Mouse (Mus musculus): ENCODE measurements around the gene Mylip. TPM values are rescaled to one million over a fixed set of nuclear protein-coding genes. Genes with fewer than 3 reads are reported as not detected.

Mylip gene
- polyA plus RNA-seq, 1 experiment from 2014 or later = 7.9 TPM

DNA sequence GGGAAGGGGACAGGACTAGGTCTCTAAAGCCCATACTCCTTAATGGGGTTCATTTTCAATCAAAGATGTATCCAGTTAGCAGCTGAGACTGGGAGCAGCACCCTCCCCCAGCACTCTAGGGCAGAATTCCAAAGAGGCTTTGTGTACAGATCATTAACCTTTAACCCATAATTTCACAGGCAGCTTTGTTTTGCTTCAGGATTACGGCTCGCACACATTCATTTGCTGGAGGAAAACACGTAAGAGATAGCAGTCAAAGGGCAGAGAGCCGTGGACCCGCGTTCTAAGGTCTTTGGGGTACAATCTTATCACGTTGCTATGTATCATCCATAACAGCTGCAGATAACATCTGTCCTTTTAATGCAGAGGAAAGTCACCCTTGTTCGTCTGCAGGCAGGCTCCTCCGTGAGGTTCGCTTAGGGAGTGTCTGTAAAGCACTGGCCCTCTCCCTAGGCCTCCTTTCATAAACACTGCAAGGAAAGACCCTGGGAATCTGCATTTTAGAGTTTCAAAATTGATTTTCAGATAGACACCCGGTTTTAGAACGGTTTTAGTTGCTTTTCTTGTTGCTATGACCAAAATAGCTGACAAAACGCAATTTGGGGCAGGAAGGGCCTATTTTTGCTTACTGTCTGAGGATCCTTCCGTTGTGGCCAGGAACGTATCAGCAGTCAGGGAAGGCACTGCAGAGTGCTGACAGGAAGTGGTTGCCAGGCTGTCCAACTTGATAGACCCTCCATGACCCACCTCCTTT lies 65.7 kb downstream of the Mylip start:
- H3K9ac ChIP-seq = peak overlapping the region; percentile 20; the same call in 1 of the 2 replicates
- peak; percentile 47 for ATAC-seq (ENCODE audit: insufficient read depth)
- H3K4me2 ChIP-seq = peak overlapping the region; percentile 47
- H3K4me3 ChIP-seq (replicated peaks) = peak overlapping the region; percentile 4; the same call in 1 of the 2 replicates
- peaks cover 3% of the 10 kb centered on the region; the same call in 1 of the 2 replicates for H3K27me3 ChIP-seq
- WGBS (ENCODE audit: insufficient replicate concordance) = 3% methylated on average over 15 of the region's 15 CpGs
- H3K4me1 ChIP-seq (replicated peaks) = peaks cover 28% of the 10 kb centered on the region
- H3K36me3 ChIP-seq (replicated peaks) = no peaks in the 10 kb centered on the region
- H3K9me3 ChIP-seq (replicated peaks) = no peaks in the 10 kb centered on the region
- H3K27ac ChIP-seq (replicated peaks) = peak overlapping the region; percentile 70

GRCm38 (mm10) chr13:45455862-45456192 lies 66.3 kb downstream of the Mylip start:
- Histone ChIP-seq H3K9me3 (replicated peaks) (no peaks in the 10 kb centered on the region), H3K4me1 (replicated peaks) (peaks cover 28% of the 10 kb centered on the region), H3K4me3 (replicated peaks) (0 out of 2 replicates have a peak overlapping the region, but pooled peaks have one; percentile 4), H3K4me2 (peak overlapping the region; percentile 47), H3K9ac (no peak overlapping the region), H3K27me3 (peaks cover 3% of the 10 kb centered on the region; the same call in 1 of the 2 replicates), H3K36me3 (replicated peaks) (no peaks in the 10 kb centered on the region), H3K27ac (replicated peaks) (peak overlapping the region; percentile 70)
- ATAC-seq (ENCODE audit: insufficient read depth) = peak; percentile 58; the same call in 1 of the 2 replicates
- 23% methylated on average over 2 of the region's 2 CpGs for WGBS (ENCODE audit: insufficient replicate concordance)

- no peaks in the 10 kb centered on the region for H3K9me3 ChIP-seq (replicated peaks)
- no peak overlapping the region for H3K9ac ChIP-seq
- H3K27ac ChIP-seq (replicated peaks) = no peak overlapping the region
- no peaks in the 10 kb centered on the region for H3K36me3 ChIP-seq (replicated peaks)
- 78% methylated on average over 7 of the region's 7 CpGs for WGBS (ENCODE audit: insufficient replicate concordance)
- peaks cover 28% of the 10 kb centered on the region for H3K4me1 ChIP-seq (replicated peaks)
- H3K4me3 ChIP-seq (replicated peaks) = no peak overlapping the region
- H3K27me3 ChIP-seq = peaks cover 7% of the 10 kb centered on the region; the same call in 1 of the 2 replicates
- no peak overlapping the region for H3K4me2 ChIP-seq
- no peak for ATAC-seq (ENCODE audit: insufficient read depth)
These were observed 67.9 kb downstream of the Mylip start for GRCm38 (mm10) chr13:45457459-45457858.

DNA sequence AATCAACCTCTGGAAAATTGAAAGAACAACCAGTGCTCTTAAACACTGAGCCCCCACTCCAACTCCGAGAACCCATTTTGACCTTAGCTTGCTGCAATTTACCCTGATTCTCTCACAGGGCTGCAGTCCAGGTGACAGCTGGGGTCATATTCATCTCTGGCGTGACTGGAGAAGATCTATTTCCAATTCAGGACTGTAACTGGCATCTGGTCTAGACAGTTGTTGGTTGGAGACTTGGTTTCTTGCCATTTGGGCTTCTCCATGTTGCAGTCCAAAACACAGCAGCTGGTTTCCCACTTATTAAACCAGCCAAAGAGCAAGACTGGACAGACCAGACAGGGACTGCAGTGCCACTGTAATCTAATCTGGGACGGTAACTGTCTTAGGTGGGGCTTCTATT lies 70.6 kb downstream of the Mylip start:
- no peak overlapping the region for H3K27ac ChIP-seq (replicated peaks)
- peaks cover 8% of the 10 kb centered on the region for H3K4me1 ChIP-seq (replicated peaks)
- H3K4me3 ChIP-seq (replicated peaks) = no peak overlapping the region
- no peak for ATAC-seq (ENCODE audit: insufficient read depth)
- no peak overlapping the region for H3K4me2 ChIP-seq
- WGBS (ENCODE audit: insufficient replicate concordance) = 66% methylated on average over 3 of the region's 3 CpGs
- H3K27me3 ChIP-seq = peaks cover 10% of the 10 kb centered on the region
- no peak overlapping the region for H3K9ac ChIP-seq
- no peaks in the 10 kb centered on the region for H3K9me3 ChIP-seq (replicated peaks)
- no peaks in the 10 kb centered on the region for H3K36me3 ChIP-seq (replicated peaks)

DNA sequence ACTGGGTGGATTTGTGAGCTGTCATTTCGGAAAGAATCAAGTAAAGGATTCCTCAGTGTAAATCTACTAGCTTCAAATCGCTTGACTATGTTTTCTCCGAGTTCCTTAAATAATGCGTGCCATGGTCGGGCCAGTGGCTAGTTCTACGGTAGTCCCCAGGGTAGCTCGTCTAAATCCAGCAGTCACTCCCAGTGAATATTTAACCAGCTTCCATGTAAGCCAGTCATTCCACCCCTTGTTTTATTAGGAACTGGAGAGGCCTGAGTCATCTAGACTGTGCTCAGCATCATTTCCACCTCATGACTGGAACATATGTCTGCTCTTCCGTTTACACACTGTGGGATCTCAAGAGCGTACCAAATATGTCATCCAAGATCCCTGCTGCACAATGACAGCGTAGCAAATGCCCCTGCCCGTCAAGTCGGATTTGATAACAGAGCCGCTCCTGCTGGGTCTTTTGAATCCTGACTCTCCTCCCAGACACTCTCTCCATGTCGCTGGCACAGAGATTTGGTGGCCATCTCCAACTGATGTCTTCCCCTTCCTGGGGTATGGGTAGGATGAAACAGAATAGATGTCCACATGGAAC lies 71.9 kb downstream of the Mylip start:
- no peak overlapping the region for H3K27ac ChIP-seq (replicated peaks)
- WGBS (ENCODE audit: insufficient replicate concordance) = 73% methylated on average over 14 of the region's 14 CpGs
- no peak overlapping the region for H3K4me2 ChIP-seq

More for the DNA sequence above, 71.9 kb downstream of the Mylip start:
- Histone ChIP-seq H3K9me3 (replicated peaks) (no peaks in the 10 kb centered on the region), H3K4me3 (replicated peaks) (no peak overlapping the region), H3K9ac (no peak overlapping the region), H3K27me3 (peaks cover 15% of the 10 kb centered on the region), H3K4me1 (replicated peaks) (no peaks in the 10 kb centered on the region), H3K36me3 (replicated peaks) (no peaks in the 10 kb centered on the region)
- ATAC-seq (ENCODE audit: insufficient read depth) = no peak

Other genes with a start within 250 kb of the Mylip start
- gene Gmpr, start 117.7 kb downstream of the Mylip start, polyA plus RNA-seq (2015; fragmentation: Nextera tagmentation; extraction: Ambion mirVana) = 265 and 273 TPM in 2 replicates

Data from liver, embryonic 15.5 days (tissue).